Mouse (Mus musculus) cerebellum, adult 11 months (tissue): Measurements from ENCODE around the gene Eif3l.
"Not testable (repeated sequence)": the region's sequence is repeated elsewhere in the genome, so short reads cannot be mapped to it uniquely, and the experiment has no call there.

Experiments used
- DNase-seq: peaks from one replicate; pipeline ENCODE4 v3.0.0; 2022

The Eif3l gene

GRCm38 (mm10) chr15:79074913-79075532, at the start of gene Eif3l:
TSS of gene Eif3l (plus strand) at chr15:79075179.
- peak; percentile 72 for DNase-seq

- no peak for DNase-seq
Measured at GRCm38 (mm10) chr15:79025687-79026308, 49.2 kb upstream of the Eif3l start.

GRCm38 (mm10) chr15:79026511-79027290, 48.3 kb upstream of the Eif3l start:
- DNase-seq, result no peak

- peak; percentile 59 for DNase-seq
Measured at GRCm38 (mm10) chr15:79027291-79028205, 47.4 kb upstream of the Eif3l start.

- DNase-seq, result peak; percentile 94
Measured at GRCm38 (mm10) chr15:79028237-79028738, 46.7 kb upstream of the Eif3l start, which contains the start of gene H1f0. TSS of gene H1f0 (plus strand) at chr15:79028450.

GRCm38 (mm10) chr15:79028823-79029484, 46.0 kb upstream of the Eif3l start:
- DNase-seq, result no peak

- DNase-seq, result no peak
Measured at GRCm38 (mm10) chr15:79029519-79030241, 45.3 kb upstream of the Eif3l start.

GRCm38 (mm10) chr15:79030551-79031435, 44.2 kb upstream of the Eif3l start:
- peak; percentile 85 for DNase-seq

GRCm38 (mm10) chr15:79031908-79032307, 43.1 kb upstream of the Eif3l start:
- not testable (repeated sequence) for DNase-seq

GRCm38 (mm10) chr15:79037913-79038328, 37.1 kb upstream of the Eif3l start:
- peak; percentile 72 for DNase-seq

GRCm38 (mm10) chr15:79038331-79038730, 36.6 kb upstream of the Eif3l start:
- no peak for DNase-seq

- peak; percentile 59 for DNase-seq
Measured at GRCm38 (mm10) chr15:79038853-79039252, 36.1 kb upstream of the Eif3l start.

GRCm38 (mm10) chr15:79040501-79041416, 34.2 kb upstream of the Eif3l start:
- no peak for DNase-seq

GRCm38 (mm10) chr15:79041585-79041984, 33.4 kb upstream of the Eif3l start, which contains the start of gene Galr3:
TSS of gene Galr3 (plus strand) at chr15:79041885.
- no peak for DNase-seq

- DNase-seq, result no peak
Measured at GRCm38 (mm10) chr15:79042721-79043491, 32.1 kb upstream of the Eif3l start.

GRCm38 (mm10) chr15:79044837-79045236, 30.1 kb upstream of the Eif3l start:
- DNase-seq, result no peak

GRCm38 (mm10) chr15:79048186-79048585, 26.8 kb upstream of the Eif3l start:
- DNase-seq, result no peak
